Mouse (Mus musculus) kidney, adult 10 weeks (tissue): Measurements from ENCODE around the gene Gm30191. TPM values are rescaled to one million over a fixed set of nuclear protein-coding genes. Genes with fewer than 3 reads are reported as not detected.

ENCODE experiments used
- polyA plus RNA-seq: library from polyadenylated mRNA; stranded (reverse); fragments of 350-450 nt; fragmentation: Illumina TruSeq; extraction: RNeasy Lipid Tissue Mini Kit (QIAGEN cat#74804); gene quantifications from one replicate; pipeline ENCODE4 v1.2.3, GENCODE M21; 2014; ENCODE audit warnings: low read depth, low replicate concordance

Gm30191 gene
- not detected for polyA plus RNA-seq

GRCm38 (mm10) chr4:134246719-134247258, at the start of gene Gm30191:
Gene Gm30191, plus strand, starts transcription at chr4:134246935.

GRCm38 (mm10) chr4:134202904-134203303, 43.8 kb upstream of the Gm30191 start, which contains the start of gene Gm7534:
Gene Gm7534, minus strand, starts transcription at chr4:134203004.

GRCm38 (mm10) chr4:134227194-134227593, 19.5 kb upstream of the Gm30191 start, which contains the start of gene Catsper4:
Gene Catsper4, minus strand, starts transcription at chr4:134227383.

GRCm38 (mm10) chr4:134238279-134238651, 8.5 kb upstream of the Gm30191 start, which contains the start of gene Cnksr1:
Gene Cnksr1, minus strand, starts transcription at chr4:134238399.

GRCm38 (mm10) chr4:134243516-134244250, 3.1 kb upstream of the Gm30191 start, which contains the start of gene E130218I03Rik:
Gene E130218I03Rik, plus strand, starts transcription at chr4:134243662.

GRCm38 (mm10) chr4:134245148-134245843, 1.4 kb upstream of the Gm30191 start, which contains the start of gene Zfp593:
Gene Zfp593, minus strand, starts transcription at chr4:134245592.

GRCm38 (mm10) chr4:134253722-134254324, 7.1 kb downstream of the Gm30191 start, which contains the start of gene Grrp1:
Gene Grrp1, minus strand, starts transcription at chr4:134254106.

GRCm38 (mm10) chr4:134287575-134288025, 40.9 kb downstream of the Gm30191 start, which contains the start of gene Pdik1l:
Gene Pdik1l, minus strand, starts transcription at chr4:134287895.

Other genes with a start within 250 kb of the Gm30191 start
- 19.4 TPM for gene Dhdds, start 246.0 kb upstream of the Gm30191 start, polyA plus RNA-seq
- not detected for gene Lin28a, start 228.1 kb upstream of the Gm30191 start, polyA plus RNA-seq
- not detected for gene Zfp683, start 193.1 kb upstream of the Gm30191 start, polyA plus RNA-seq
- not detected for gene Crybg2, start 186.1 kb upstream of the Gm30191 start, polyA plus RNA-seq
- gene Cd52, start 151.9 kb upstream of the Gm30191 start, polyA plus RNA-seq, result 15.0 TPM
- gene Ubxn11, start 144.4 kb upstream of the Gm30191 start, polyA plus RNA-seq, result 0.53 TPM
- gene Sh3bgrl3, start 118.1 kb upstream of the Gm30191 start, polyA plus RNA-seq, result 1.0 TPM
- gene Cep85, start 59.8 kb upstream of the Gm30191 start, polyA plus RNA-seq, result 9.9 TPM
- not detected for gene Gm7534, start 43.9 kb upstream of the Gm30191 start, polyA plus RNA-seq
- not detected for gene Catsper4, start 19.6 kb upstream of the Gm30191 start, polyA plus RNA-seq
- 0.65 TPM for gene Cnksr1, start 8.5 kb upstream of the Gm30191 start, polyA plus RNA-seq
- gene E130218I03Rik, start 3.3 kb upstream of the Gm30191 start, polyA plus RNA-seq, result not detected
- not detected for gene Zfp593, start 1.3 kb upstream of the Gm30191 start, polyA plus RNA-seq
- gene Grrp1, start 7.2 kb downstream of the Gm30191 start, polyA plus RNA-seq, result not detected
- gene Pdik1l, start 41.0 kb downstream of the Gm30191 start, polyA plus RNA-seq, result 16.7 TPM
- 6.7 TPM for gene Trim63, start 68.2 kb downstream of the Gm30191 start, polyA plus RNA-seq
- 9.1 TPM for gene Slc30a2, start 96.2 kb downstream of the Gm30191 start, polyA plus RNA-seq
- 0.08 TPM for gene Extl1, start 136.9 kb downstream of the Gm30191 start, polyA plus RNA-seq
- 47.8 TPM for gene Pafah2, start 149.4 kb downstream of the Gm30191 start, polyA plus RNA-seq
- gene Stmn1, start 221.4 kb downstream of the Gm30191 start, polyA plus RNA-seq, result 55.3 TPM
- 7.0 TPM for gene Paqr7, start 249.8 kb downstream of the Gm30191 start, polyA plus RNA-seq